Mouse (Mus musculus): ENCODE data around the gene Rnf145. TPM values are rescaled to one million over a fixed set of nuclear protein-coding genes. Genes with fewer than 3 reads are reported as not detected.

Gene Rnf145
- polyA plus RNA-seq, 1 experiment from 2014 or later: 45.9 TPM

- Histone ChIP-seq H3K36me3 (no peaks in the 10 kb centered on the region), H3K4me1 (replicated peaks) (peaks cover 96% of the 10 kb centered on the region), H3K27ac (peak overlapping the region; percentile 98), H3K9me3 (replicated peaks) (no peaks in the 10 kb centered on the region), H3K9ac (peak overlapping the region; percentile 65), H3K4me2 (peak overlapping the region; percentile 62), H3K4me3 (replicated peaks) (peak overlapping the region; percentile 15; the same call in 1 of the 2 replicates), H3K27me3 (no peaks in the 10 kb centered on the region)
- peak; percentile 83 for ATAC-seq (ENCODE audit: low read depth)
- peak; percentile 75 for DNase-seq
- 19% methylated on average over 14 of the region's 14 CpGs for WGBS (ENCODE audit: insufficient replicate concordance)
Observed at GRCm38 (mm10) chr11:44512044-44513025, 6.4 kb upstream of the Rnf145 start.

- Histone ChIP-seq H3K9me3 (replicated peaks) (no peaks in the 10 kb centered on the region), H3K4me1 (replicated peaks) (peaks cover 96% of the 10 kb centered on the region), H3K27ac (peak overlapping the region; percentile 98), H3K4me2 (peak overlapping the region; percentile 62), H3K36me3 (no peaks in the 10 kb centered on the region), H3K9ac (peak overlapping the region; percentile 65), H3K27me3 (no peaks in the 10 kb centered on the region), H3K4me3 (replicated peaks) (no peak overlapping the region)
- peak; percentile 72 for ATAC-seq (ENCODE audit: low read depth)
- WGBS (ENCODE audit: insufficient replicate concordance): 14% methylated on average over 2 of the region's 2 CpGs
- DNase-seq: peak; percentile 45
Observed at GRCm38 (mm10) chr11:44513026-44513422, 5.7 kb upstream of the Rnf145 start.

GRCm38 (mm10) chr11:44514666-44515065 is 4.1 kb upstream of the Rnf145 start:
- Histone ChIP-seq H3K4me1 (replicated peaks) (peaks cover 87% of the 10 kb centered on the region), H3K9ac (no peak overlapping the region), H3K4me3 (replicated peaks) (no peak overlapping the region), H3K4me2 (no peak overlapping the region), H3K27me3 (no peaks in the 10 kb centered on the region), H3K9me3 (replicated peaks) (no peaks in the 10 kb centered on the region), H3K36me3 (no peaks in the 10 kb centered on the region), H3K27ac (peak overlapping the region; percentile 99)
- no peak for DNase-seq
- WGBS (ENCODE audit: insufficient replicate concordance): 62% methylated on average over 2 of the region's 2 CpGs
- ATAC-seq (ENCODE audit: low read depth): no peak

GRCm38 (mm10) chr11:44516362-44516761 is 2.4 kb upstream of the Rnf145 start:
- Histone ChIP-seq H3K27ac (peak overlapping the region; percentile 99), H3K27me3 (no peaks in the 10 kb centered on the region), H3K9ac (peak overlapping the region; percentile 26), H3K4me1 (replicated peaks) (peaks cover 75% of the 10 kb centered on the region), H3K9me3 (replicated peaks) (no peaks in the 10 kb centered on the region), H3K36me3 (no peaks in the 10 kb centered on the region), H3K4me3 (replicated peaks) (no peak overlapping the region), H3K4me2 (no peak overlapping the region)
- no peak for ATAC-seq (ENCODE audit: low read depth)
- DNase-seq: no peak
- WGBS (ENCODE audit: insufficient replicate concordance): 52% methylated on average over 1 of the region's 1 CpGs

- no peak for ATAC-seq (ENCODE audit: low read depth)
- Histone ChIP-seq H3K9ac (peak overlapping the region; percentile 99), H3K4me1 (replicated peaks) (peaks cover 73% of the 10 kb centered on the region), H3K9me3 (replicated peaks) (no peaks in the 10 kb centered on the region), H3K27me3 (no peaks in the 10 kb centered on the region), H3K36me3 (0 out of 2 replicates have a peak, but pooled peaks cover 3% of the 10 kb centered on the region), H3K4me3 (replicated peaks) (peak overlapping the region; percentile 98), H3K4me2 (peak overlapping the region; percentile 94), H3K27ac (peak overlapping the region; percentile 99)
- no peak for DNase-seq
- 59% methylated on average over 6 of the region's 6 CpGs for WGBS (ENCODE audit: insufficient replicate concordance)
Observed at GRCm38 (mm10) chr11:44517561-44518280, 1.0 kb upstream of the Rnf145 start.

- no peaks in the 10 kb centered on the region for H3K9me3 ChIP-seq (replicated peaks)
- under 1% methylated on average over 54 of the region's 61 CpGs for WGBS (ENCODE audit: insufficient replicate concordance)
- H3K9ac ChIP-seq: peak overlapping the region; percentile 99
- peak overlapping the region; percentile 94 for H3K4me2 ChIP-seq
- H3K27me3 ChIP-seq: no peaks in the 10 kb centered on the region
- DNase-seq (peak; percentile 29), ATAC-seq (ENCODE audit: low read depth) (peak; percentile 39)
- H3K4me1 ChIP-seq (replicated peaks): peaks cover 71% of the 10 kb centered on the region
- peaks cover 16% of the 10 kb centered on the region for H3K36me3 ChIP-seq
- peak overlapping the region; percentile 98 for H3K4me3 ChIP-seq (replicated peaks)
- H3K27ac ChIP-seq: peak overlapping the region; percentile 99
Observed at GRCm38 (mm10) chr11:44519096-44519949, 559 bp downstream of the Rnf145 start.

- Histone ChIP-seq H3K27me3 (no peaks in the 10 kb centered on the region), H3K27ac (peak overlapping the region; percentile 99), H3K4me2 (peak overlapping the region; percentile 94), H3K36me3 (peaks cover 25% of the 10 kb centered on the region), H3K9me3 (replicated peaks) (no peaks in the 10 kb centered on the region), H3K9ac (peak overlapping the region; percentile 99), H3K4me1 (replicated peaks) (peaks cover 68% of the 10 kb centered on the region), H3K4me3 (replicated peaks) (peak overlapping the region; percentile 98)
- peak; percentile 78 for DNase-seq
- under 1% methylated on average over 28 of the region's 28 CpGs for WGBS (ENCODE audit: insufficient replicate concordance)
- peak; percentile 86 for ATAC-seq (ENCODE audit: low read depth)
Observed at GRCm38 (mm10) chr11:44519950-44520761, 1.4 kb downstream of the Rnf145 start.

GRCm38 (mm10) chr11:44522594-44522993 is 3.8 kb downstream of the Rnf145 start:
- Histone ChIP-seq H3K4me3 (replicated peaks) (peak overlapping the region; percentile 98), H3K9ac (peak overlapping the region; percentile 44), H3K9me3 (replicated peaks) (no peaks in the 10 kb centered on the region; the same call in 1 of the 2 replicates), H3K4me1 (replicated peaks) (peaks cover 60% of the 10 kb centered on the region), H3K27ac (peak overlapping the region; percentile 64), H3K27me3 (no peaks in the 10 kb centered on the region), H3K36me3 (peaks cover 47% of the 10 kb centered on the region), H3K4me2 (peak overlapping the region; percentile 94)
- no peak for DNase-seq
- WGBS (ENCODE audit: insufficient replicate concordance): 70% methylated on average over 5 of the region's 5 CpGs
- ATAC-seq (ENCODE audit: low read depth): no peak

- no peaks in the 10 kb centered on the region for H3K27me3 ChIP-seq
- H3K27ac ChIP-seq: 0 out of 2 replicates have a peak overlapping the region, but pooled peaks have one; percentile 30
- no peak overlapping the region for H3K9ac ChIP-seq
- H3K4me3 ChIP-seq (replicated peaks): no peak overlapping the region
- DNase-seq (no peak), ATAC-seq (ENCODE audit: low read depth) (no peak)
- H3K36me3 ChIP-seq: peaks cover 71% of the 10 kb centered on the region
- H3K4me2 ChIP-seq: no peak overlapping the region
- H3K9me3 ChIP-seq (replicated peaks): no peaks in the 10 kb centered on the region; the same call in 1 of the 2 replicates
- 78% methylated on average over 4 of the region's 4 CpGs for WGBS (ENCODE audit: insufficient replicate concordance)
- peaks cover 82% of the 10 kb centered on the region for H3K4me1 ChIP-seq (replicated peaks)
Observed at GRCm38 (mm10) chr11:44525765-44526164, 7.0 kb downstream of the Rnf145 start.

All from liver, embryonic 13.5 days (tissue).